Mouse (Mus musculus): ENCODE measurements around the gene Mia. TPM values are rescaled to one million over a fixed set of nuclear protein-coding genes. Genes with fewer than 3 reads are reported as not detected.

Mia gene
- polyA plus RNA-seq, 1 experiment, result 11.2 TPM

DNA sequence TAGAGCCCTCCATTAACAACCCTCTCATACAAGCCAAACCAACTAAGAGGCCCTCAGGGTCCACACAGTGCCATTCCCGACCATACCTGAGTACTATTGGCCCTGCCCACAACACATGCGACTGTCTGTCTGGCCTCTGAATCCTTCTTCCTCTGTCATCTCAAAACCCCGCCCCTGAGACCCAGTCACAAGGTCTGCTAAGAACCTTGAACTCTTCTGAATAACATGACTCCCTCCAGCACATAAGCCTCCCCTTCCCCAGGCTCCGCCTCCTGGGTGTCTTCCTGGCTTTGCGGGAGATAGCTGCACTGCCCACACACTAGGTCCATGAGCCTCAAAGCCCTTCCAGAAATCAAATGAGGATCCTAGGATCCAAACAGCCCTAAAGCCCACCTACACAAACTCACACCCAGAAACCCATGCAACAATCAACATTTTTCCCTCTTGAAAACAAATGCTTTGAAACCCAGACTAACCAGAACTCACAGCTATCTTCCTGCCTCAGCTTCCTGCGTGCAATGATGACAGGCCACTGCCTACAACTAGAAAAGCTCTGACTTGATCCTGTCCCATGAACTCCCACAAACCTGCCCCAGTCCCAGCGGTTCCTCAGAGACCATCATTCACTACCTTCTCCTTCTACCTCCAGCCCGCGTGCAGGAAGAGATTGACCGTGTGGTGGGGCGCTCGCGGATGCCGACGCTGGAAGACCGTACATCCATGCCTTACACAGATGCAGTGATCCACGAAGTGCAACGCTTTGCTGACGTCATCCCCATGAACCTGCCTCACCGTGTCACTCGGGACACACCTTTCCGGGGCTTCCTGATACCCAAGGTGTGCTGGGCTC is 50.2 kb downstream of the Mia start:
- TF ChIP-seq CTCF (IDR thresholded peaks at IDR 0.05; ENCODE audit: borderline replicate concordance, insufficient read depth, low read depth, low read length) (no peak), POLR2A (IDR thresholded peaks at IDR 0.05; ENCODE audit: borderline replicate concordance, insufficient read depth, low read length) (no peak)
- no peak overlapping the region for H3K4me3 ChIP-seq (replicated peaks; ENCODE audit: insufficient read depth, low read depth, low read length)
- no peak for DNase-seq
- no peaks in the 10 kb centered on the region for H3K27me3 ChIP-seq (ENCODE audit: control insufficient read depth, insufficient read depth, low read length)
- no peak overlapping the region for H3K27ac ChIP-seq (ENCODE audit: insufficient read depth, low read length)
- WGBS, result 87% methylated on average over 22 of the region's 22 CpGs
- H3K4me1 ChIP-seq (ENCODE audit: control insufficient read depth, insufficient read depth, low read length), result no peaks in the 10 kb centered on the region

DNA sequence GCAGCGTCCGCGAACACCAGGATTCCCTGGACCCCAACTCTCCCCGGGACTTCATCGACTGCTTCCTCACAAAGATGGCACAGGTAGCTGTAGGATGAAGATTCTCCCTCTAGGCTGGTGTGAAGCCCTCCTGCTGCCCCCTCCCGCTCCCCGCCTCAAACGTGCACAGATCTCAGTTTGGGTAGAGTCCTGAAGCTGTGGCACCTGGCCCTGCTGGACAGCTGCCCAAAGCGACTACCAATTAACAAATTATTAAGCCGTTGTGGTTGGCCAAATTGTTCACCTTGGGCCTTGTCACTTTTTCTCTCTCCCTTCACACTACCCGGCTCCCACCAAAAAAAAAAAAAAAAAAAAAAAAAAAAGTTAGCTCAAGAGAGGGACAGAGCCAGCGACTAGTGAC is 51.1 kb downstream of the Mia start:
- WGBS, result 69% methylated on average over 12 of the region's 12 CpGs
- Histone ChIP-seq H3K4me1 (ENCODE audit: control insufficient read depth, insufficient read depth, low read length) (no peaks in the 10 kb centered on the region), H3K27ac (ENCODE audit: insufficient read depth, low read length) (no peak overlapping the region), H3K27me3 (ENCODE audit: control insufficient read depth, insufficient read depth, low read length) (no peaks in the 10 kb centered on the region), H3K4me3 (replicated peaks; ENCODE audit: insufficient read depth, low read depth, low read length) (no peak overlapping the region)
- TF ChIP-seq POLR2A (IDR thresholded peaks at IDR 0.05; ENCODE audit: borderline replicate concordance, insufficient read depth, low read length), result no peak
- TF ChIP-seq CTCF (IDR thresholded peaks at IDR 0.05; ENCODE audit: borderline replicate concordance, insufficient read depth, low read depth, low read length), result no peak
- no peak for DNase-seq

Other genes starting within 250 kb of the Mia start
- not detected in 2 replicates for gene Cyp2a22, start 241.8 kb downstream of the Mia start, polyA plus RNA-seq (2012; rRNA removed)
- gene Cyp2a12, start 152.1 kb downstream of the Mia start, polyA plus RNA-seq (2012; rRNA removed), result not detected in 2 replicates
- 0.10 and 0.73 TPM in 2 replicates for gene Cyp2f2, start 61.2 kb downstream of the Mia start, polyA plus RNA-seq (2012; rRNA removed)
- not detected in 2 replicates for gene Cyp2t4, start 27.4 kb downstream of the Mia start, polyA plus RNA-seq (2012; rRNA removed)
- 115 and 120 TPM in 2 replicates for gene Egln2, start 14.4 kb downstream of the Mia start, polyA plus RNA-seq (2012; rRNA removed)
- gene Rab4b, start 2.3 kb downstream of the Mia start, polyA plus RNA-seq (2012; rRNA removed), result 175 and 176 TPM in 2 replicates
- gene Gm21983, start 71 bp downstream of the Mia start, polyA plus RNA-seq (2012; rRNA removed), result not detected in 2 replicates
- 17.9 and 18.8 TPM in 2 replicates for gene BC024978, start 14.6 kb upstream of the Mia start, polyA plus RNA-seq (2012; rRNA removed)
- 158 and 173 TPM in 2 replicates for gene Snrpa, start 15.1 kb upstream of the Mia start, polyA plus RNA-seq (2012; rRNA removed)
- 12.4 and 13.2 TPM in 2 replicates for gene Itpkc, start 47.5 kb upstream of the Mia start, polyA plus RNA-seq (2012; rRNA removed)
- 20.8 and 23.9 TPM in 2 replicates for gene Coq8b, start 51.9 kb upstream of the Mia start, polyA plus RNA-seq (2012; rRNA removed)
- 56.7 and 64.1 TPM in 2 replicates for gene Numbl, start 77.3 kb upstream of the Mia start, polyA plus RNA-seq (2012; rRNA removed)
- gene Ltbp4, start 156.5 kb upstream of the Mia start, polyA plus RNA-seq (2012; rRNA removed), result 26.9 and 28.2 TPM in 2 replicates
- gene Shkbp1, start 174.9 kb upstream of the Mia start, polyA plus RNA-seq (2012; rRNA removed), result 41.6 and 43.7 TPM in 2 replicates
- gene Gm20479, start 176.3 kb upstream of the Mia start, polyA plus RNA-seq (2012; rRNA removed), result 0.38 TPM in 1 of 2 replicates, not detected in the other